Mouse (Mus musculus) Patski (cell line): ENCODE results near the gene Ctse. TPM values are rescaled to one million over a fixed set of nuclear protein-coding genes. Genes with fewer than 3 reads are reported as not detected.

Experiments used
- ATAC-seq: fragments of 100-300 bp; one replicate; pipeline ENCODE4 v1.8.0; 2021
- CTCF ChIA-PET: fragments of 350-600 bp; sonication (Branson Sonifier 250); formaldehyde crosslinking; loops from one replicate; lab custom pipeline; 2022; ENCODE audit warnings: inconsistent platforms; lab: Charles Lee
- POLR2A ChIA-PET: fragments of 350-600 bp; sonication (Branson Sonifier 250); formaldehyde crosslinking; loops from one replicate; lab custom pipeline; 2022; ENCODE audit warnings: antibody characterized with exemption, inconsistent platforms; lab: Charles Lee
- DNase-seq: peaks from one replicate; pipeline ENCODE4 v3.0.0-alpha.2; 2011; ENCODE audit warnings: low read depth, low spot score
- H3K27me3 ChIP-seq: fragments of 371-371 bp; one replicate; pipeline ENCODE4 v1.5.1; 2021
- CTCF ChIP-seq: fragments of 100-300 bp; IDR thresholded peaks from one replicate; pipeline ENCODE4 v1.5.1; 2021
- in situ Hi-C: fragments of 300-500 bp; cut with MboI; formaldehyde crosslinking; loops from 3 replicates; pipeline ENCODE4 v1.11.1; 2018; ENCODE audit warnings: low pct_unique_long_range_greater_than_20kb, mixed read lengths
- polyA plus RNA-seq: library from polyadenylated mRNA; unstranded; gene quantifications from one replicate; pipeline ENCODE4 v1.2.3, GENCODE M21; 2021

Gene Ctse
- polyA plus RNA-seq, 1 experiment from 2014 or later = not detected

- ChIA-PET CTCF (no interaction called here), POLR2A (no interaction called here)
- in situ Hi-C loops = no loop called here
- TF ChIP-seq CTCF = no peak
- DNase-seq (no peak), ATAC-seq (no peak)
- no peaks in the 10 kb centered on the region for H3K27me3 ChIP-seq
Observed at GRCm38 (mm10) chr1:131698770-131699169, 60.7 kb downstream of the Ctse start.

DNA sequence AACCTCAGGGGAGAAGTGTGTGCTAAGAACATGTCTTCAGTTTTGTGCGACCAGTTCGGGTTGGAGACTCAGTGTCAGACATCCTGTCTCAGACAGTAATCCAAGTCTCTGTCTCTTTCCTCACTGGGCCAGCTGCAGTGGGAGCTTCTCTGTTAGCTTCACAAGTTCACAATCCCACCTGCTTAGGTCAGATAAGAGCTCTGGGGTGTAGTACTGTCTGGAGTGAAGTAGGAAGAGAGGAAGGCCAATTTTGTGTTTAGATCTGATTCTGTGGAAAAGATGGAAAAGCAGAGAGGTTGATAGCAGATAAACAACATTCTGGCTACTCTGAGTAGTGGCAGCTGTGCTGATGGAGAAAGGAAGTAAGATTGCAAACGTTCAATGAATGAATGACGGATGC is 61.5 kb downstream of the Ctse start:
- TF ChIP-seq CTCF = no peak
- in situ Hi-C loops = no loop called here
- ATAC-seq (no peak), DNase-seq (no peak)
- CTCF ChIA-PET = no interaction called here
- POLR2A ChIA-PET = no interaction called here
- H3K27me3 ChIP-seq = no peaks in the 10 kb centered on the region

DNA sequence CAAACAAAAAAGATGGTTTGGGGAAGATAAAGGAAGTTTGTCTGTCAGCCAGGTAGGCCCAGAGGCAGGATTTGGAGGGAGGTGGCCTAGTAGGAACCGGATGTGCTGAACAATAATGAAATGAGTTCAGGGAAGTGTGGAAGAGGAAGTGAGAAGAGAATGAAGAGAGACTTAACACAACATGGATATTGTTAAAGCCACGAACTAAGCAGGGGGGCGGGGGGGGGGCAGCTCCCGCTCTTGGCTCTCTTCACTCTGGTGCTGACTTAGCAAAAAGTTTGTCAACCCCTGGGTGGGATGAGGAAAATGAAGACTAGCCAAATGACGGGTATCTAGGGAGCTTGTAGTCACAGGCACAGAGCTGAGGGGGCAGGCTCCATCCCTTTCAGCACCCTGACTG is 62.3 kb downstream of the Ctse start:
- CTCF ChIA-PET = interaction anchor here (1.0 to 2.4 kb wide), 2 partner anchors 11 to 12 kb away, joined by 4 to 13 read pairs; no protein-coding TSS in a partner anchor
- in situ Hi-C loops = no loop called here
- ATAC-seq (no peak), DNase-seq (no peak)
- no peaks in the 10 kb centered on the region for H3K27me3 ChIP-seq
- no peak for TF ChIP-seq CTCF
- POLR2A ChIA-PET = no interaction called here

GRCm38 (mm10) chr1:131701391-131701790 is 63.3 kb downstream of the Ctse start:
- no peaks in the 10 kb centered on the region for H3K27me3 ChIP-seq
- CTCF ChIA-PET = interaction anchor here (0.7 to 2.4 kb wide), 4 partner anchors 11 to 281 kb away, joined by 3 to 13 read pairs (median 4); no protein-coding TSS in a partner anchor
- no peak for ATAC-seq
- TF ChIP-seq CTCF = peak; percentile 55
- in situ Hi-C loops = no loop called here
- POLR2A ChIA-PET = no interaction called here
- DNase-seq = no peak

GRCm38 (mm10) chr1:131702094-131702766 is 64.1 kb downstream of the Ctse start:
- ChIA-PET CTCF (interaction anchor here (0.8 to 2.4 kb wide), 3 partner anchors 10 to 280 kb away, joined by 3 to 13 read pairs (median 3); no protein-coding TSS in a partner anchor), POLR2A (no interaction called here)
- TF ChIP-seq CTCF = no peak
- ATAC-seq (no peak), DNase-seq (no peak)
- no peaks in the 10 kb centered on the region for H3K27me3 ChIP-seq
- in situ Hi-C loops = no loop called here

- no peak for TF ChIP-seq CTCF
- H3K27me3 ChIP-seq = no peaks in the 10 kb centered on the region
- in situ Hi-C loops = no loop called here
- DNase-seq (no peak), ATAC-seq (no peak)
- ChIA-PET CTCF (interaction anchor here (1.0 to 1.2 kb wide), 2 partner anchors 9 to 46 kb away, joined by 3 to 6 read pairs; no protein-coding TSS in a partner anchor), POLR2A (no interaction called here)
Observed at GRCm38 (mm10) chr1:131703482-131703881, 65.4 kb downstream of the Ctse start.

DNA sequence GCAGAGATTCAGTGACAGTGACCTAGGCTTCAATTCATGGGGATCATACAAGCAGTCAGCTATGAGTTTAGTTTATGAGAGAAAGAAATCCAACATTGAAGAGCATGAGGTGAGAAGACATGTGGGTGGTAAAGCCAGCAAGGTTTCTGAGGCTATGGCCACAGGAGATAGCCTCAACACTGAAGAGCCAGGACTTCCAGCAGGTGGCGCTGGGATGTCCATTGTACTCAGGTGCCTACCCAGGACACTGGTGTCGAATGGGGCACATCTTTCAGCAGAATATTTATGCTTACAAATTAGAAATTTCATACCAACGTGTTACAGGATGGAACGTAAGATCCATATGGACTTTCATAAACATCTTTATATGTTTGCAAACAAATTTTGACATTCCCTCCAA is 70.2 kb downstream of the Ctse start:
- in situ Hi-C loops = no loop called here
- CTCF ChIA-PET = interaction anchor here (0.8 to 1.9 kb wide), 8 partner anchors 12 to 60 kb away, joined by 3 to 7 read pairs (median 4); no protein-coding TSS in a partner anchor

DNA sequence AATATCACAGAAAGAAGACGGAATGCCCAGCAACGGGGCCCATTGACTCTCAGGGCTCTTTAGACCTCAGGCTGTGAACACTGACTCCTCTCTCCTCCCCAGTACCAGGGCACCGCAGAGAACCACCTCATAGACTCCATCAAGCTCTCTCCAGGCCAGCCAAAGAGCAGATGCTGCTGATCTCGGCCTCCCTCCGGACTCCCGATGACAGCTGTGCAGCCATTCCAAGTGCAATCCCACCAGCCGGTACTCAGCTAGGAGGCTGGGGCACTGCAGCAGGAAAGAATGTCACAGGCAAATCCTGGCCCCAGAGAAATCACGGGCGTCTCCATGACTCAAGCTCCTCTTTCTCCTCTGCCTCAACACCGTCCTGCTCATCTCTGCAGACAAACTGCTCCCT is 73.4 kb downstream of the Ctse start:
- no peak for DNase-seq
- ChIA-PET POLR2A (no interaction called here), CTCF (interaction anchor here (1.4 to 3.4 kb wide), 6 partner anchors 11 to 58 kb away, joined by 3 to 55 read pairs (median 12); no protein-coding TSS in a partner anchor)
- TF ChIP-seq CTCF = no peak
- no peak for ATAC-seq
- in situ Hi-C loops = no loop called here
- H3K27me3 ChIP-seq = no peaks in the 10 kb centered on the region

More for the DNA sequence above, 70.2 kb downstream of the Ctse start:
- TF ChIP-seq CTCF = peak; percentile 86
- no peak for ATAC-seq
- DNase-seq = no peak
- POLR2A ChIA-PET = no interaction called here
- no peaks in the 10 kb centered on the region for H3K27me3 ChIP-seq

GRCm38 (mm10) chr1:131712386-131712785 is 74.3 kb downstream of the Ctse start:
- H3K27me3 ChIP-seq = no peaks in the 10 kb centered on the region
- peak; percentile 61 for ATAC-seq
- in situ Hi-C loops = no loop called here
- ChIA-PET CTCF (interaction anchor here (0.6 to 3.4 kb wide), 19 partner anchors 9 to 170 kb away, joined by 3 to 55 read pairs (median 5); no protein-coding TSS in a partner anchor), POLR2A (interaction anchor here (1.4 kb wide), 1 partner anchor 52 kb away, joined by 3 read pairs; no protein-coding TSS in a partner anchor)
- DNase-seq = no peak
- TF ChIP-seq CTCF = peak; percentile 81

DNA sequence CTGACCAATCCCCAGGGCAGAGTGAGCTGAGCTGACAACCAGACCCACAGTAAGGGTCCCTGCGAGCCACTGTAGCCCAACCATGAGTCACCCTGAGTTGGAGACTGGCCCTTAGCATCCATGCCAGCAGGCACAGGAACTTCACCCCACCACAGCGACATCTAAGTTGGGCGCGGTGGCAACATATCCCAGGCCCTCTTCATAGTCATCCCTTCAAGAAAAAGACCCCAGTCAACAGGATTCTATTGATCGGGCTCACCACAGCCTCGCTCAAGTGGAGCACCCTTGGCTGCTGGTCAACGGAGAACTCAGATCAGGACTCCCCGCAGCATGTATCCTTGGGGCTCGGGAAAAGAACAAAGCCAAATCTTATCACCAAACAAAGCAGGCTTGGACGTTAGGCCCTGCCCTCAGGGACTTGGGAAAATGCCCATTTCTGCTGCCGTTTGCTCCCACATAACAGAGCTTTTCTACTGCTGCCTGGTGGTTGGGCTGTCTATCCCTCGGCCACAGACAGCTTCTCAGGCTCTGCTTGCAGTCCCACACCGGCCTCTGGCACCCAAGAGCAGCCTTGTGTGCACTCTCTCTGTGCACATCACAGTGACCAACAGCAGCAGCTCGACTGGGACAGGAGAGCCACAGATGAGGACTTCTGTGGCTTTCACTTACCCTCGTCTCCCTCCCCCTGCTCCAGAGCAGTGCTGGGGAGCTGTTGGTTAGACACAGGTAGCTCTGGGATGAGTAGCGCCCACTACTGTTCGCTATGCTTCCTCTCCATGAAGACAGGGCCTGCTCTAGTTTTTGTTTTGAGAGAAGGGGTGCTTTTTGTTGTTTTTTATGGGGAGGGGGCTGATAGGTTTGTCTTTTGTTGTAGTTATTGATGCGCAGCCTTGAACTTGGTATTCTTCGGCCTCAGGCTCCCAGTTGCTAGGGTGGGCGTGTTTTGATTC is 76.6 kb downstream of the Ctse start:
- no peak for TF ChIP-seq CTCF
- DNase-seq (no peak), ATAC-seq (no peak)
- in situ Hi-C loops = loop anchor here (5.0 kb wide), 1 partner anchor 53 kb away; no protein-coding TSS in a partner anchor
- CTCF ChIA-PET = interaction anchor here (0.9 to 3.4 kb wide), 3 partner anchors 22 to 48 kb away, joined by 3 to 55 read pairs (median 3); no protein-coding TSS in a partner anchor
- POLR2A ChIA-PET = no interaction called here
- no peaks in the 10 kb centered on the region for H3K27me3 ChIP-seq
